Mouse (Mus musculus) midbrain, embryonic 15.5 days (tissue): ENCODE results near the gene D430041D05Rik. TPM values are rescaled to one million over a fixed set of nuclear protein-coding genes. Genes with fewer than 3 reads are reported as not detected.
A peak's percentile ranks its signal among the peaks of the same experiment; 100 is the strongest.

Experiments used
- ATAC-seq: fragments of 200-750 bp; cut with Nextera tagmentation; replicated peaks from 2 replicates; pipeline ENCODE4 v1.8.0; 2017; ENCODE audit warnings: moderate TSS enrichment
- H3K27ac ChIP-seq: fragments of 300-500 bp; sonication (generic); 2 replicates; pipeline ENCODE4 v1.5.1; 2015; ENCODE audit warnings: mild to moderate bottlenecking, inconsistent platforms
- H3K27me3 ChIP-seq: fragments of 300-500 bp; sonication (generic); replicated peaks from 2 replicates; pipeline ENCODE4 v1.6.1; 2015; ENCODE audit warnings: inconsistent platforms
- H3K36me3 ChIP-seq: fragments of 300-500 bp; sonication (generic); replicated peaks from 2 replicates; pipeline ENCODE4 v1.6.1; 2015; ENCODE audit warnings: inconsistent platforms
- H3K4me1 ChIP-seq: fragments of 300-500 bp; sonication (generic); 2 replicates; pipeline ENCODE4 v1.6.1; 2015; ENCODE audit warnings: inconsistent platforms
- H3K4me2 ChIP-seq: fragments of 300-500 bp; sonication (generic); 2 replicates; pipeline ENCODE4 v1.6.1; 2015; ENCODE audit warnings: inconsistent platforms, mild to moderate bottlenecking, moderate library complexity
- H3K4me3 ChIP-seq: fragments of 300-500 bp; sonication (generic); 2 replicates; pipeline ENCODE4 v1.5.1; 2015; ENCODE audit warnings: mild to moderate bottlenecking, inconsistent platforms
- H3K9ac ChIP-seq: fragments of 300-500 bp; sonication (generic); 2 replicates; pipeline ENCODE4 v1.6.1; 2015; ENCODE audit warnings: mild to moderate bottlenecking, inconsistent platforms
- H3K9me3 ChIP-seq: fragments of 300-500 bp; sonication (generic); 2 replicates; pipeline ENCODE4 v1.6.1; 2016; ENCODE audit warnings: inconsistent platforms
- WGBS: fragments of 180-500 bp; shearing (Covaris S2); methylation state at CpG from one replicate; pipeline ENCODE4 v1.1.7; 2015; ENCODE audit warnings: mixed read lengths; 5-methylcytosine and 5-hydroxymethylcytosine counted together
- polyA plus RNA-seq: library from polyadenylated mRNA; unstranded; fragments of >200 nt; fragmentation: Nextera tagmentation; extraction: Ambion mirVana; gene quantifications from 2 replicates; pipeline ENCODE4 v1.2.1, GENCODE M21; 2015

The D430041D05Rik gene
- polyA plus RNA-seq, 1 experiment from 2014 or later: 11.4 TPM

GRCm38 (mm10) chr2:104153876-104154275, 256.9 kb downstream of the D430041D05Rik start:
- no peak overlapping the region for H3K4me2 ChIP-seq
- 88% methylated on average over 3 of the region's 3 CpGs for WGBS
- no peak overlapping the region for H3K4me3 ChIP-seq
- H3K27me3 ChIP-seq: no peaks in the 10 kb centered on the region
- no peak overlapping the region for H3K9ac ChIP-seq
- H3K4me1 ChIP-seq: no peaks in the 10 kb centered on the region
- H3K27ac ChIP-seq: no peak overlapping the region
- no peaks in the 10 kb centered on the region; the same call in 1 of the 2 replicates for H3K36me3 ChIP-seq
- ATAC-seq: no peak
- H3K9me3 ChIP-seq: no peaks in the 10 kb centered on the region

- Histone ChIP-seq H3K4me3 (no peak overlapping the region), H3K36me3 (no peaks in the 10 kb centered on the region; the same call in 1 of the 2 replicates), H3K9me3 (no peaks in the 10 kb centered on the region), H3K4me1 (no peaks in the 10 kb centered on the region), H3K27ac (no peak overlapping the region), H3K4me2 (no peak overlapping the region), H3K27me3 (no peaks in the 10 kb centered on the region), H3K9ac (no peak overlapping the region)
- WGBS: 88% methylated on average over 4 of the region's 4 CpGs
- ATAC-seq: no peak
Observed at GRCm38 (mm10) chr2:104153345-104153744, 257.5 kb downstream of the D430041D05Rik start.

- H3K4me2 ChIP-seq: no peak overlapping the region
- no peak for ATAC-seq
- no peak overlapping the region for H3K9ac ChIP-seq
- H3K4me1 ChIP-seq: no peaks in the 10 kb centered on the region
- 86% methylated on average over 6 of the region's 6 CpGs for WGBS
- no peaks in the 10 kb centered on the region for H3K9me3 ChIP-seq
- H3K27me3 ChIP-seq: no peaks in the 10 kb centered on the region
- H3K4me3 ChIP-seq: no peak overlapping the region
- H3K36me3 ChIP-seq: no peaks in the 10 kb centered on the region; the same call in 1 of the 2 replicates
- no peak overlapping the region for H3K27ac ChIP-seq
Observed at GRCm38 (mm10) chr2:104150608-104151397, 260.0 kb downstream of the D430041D05Rik start.

- WGBS: 71% methylated on average over 4 of the region's 4 CpGs
- Histone ChIP-seq H3K27me3 (no peaks in the 10 kb centered on the region), H3K4me2 (no peak overlapping the region), H3K4me3 (no peak overlapping the region), H3K4me1 (no peaks in the 10 kb centered on the region), H3K27ac (no peak overlapping the region), H3K9ac (no peak overlapping the region), H3K9me3 (no peaks in the 10 kb centered on the region), H3K36me3 (no peaks in the 10 kb centered on the region; the same call in 1 of the 2 replicates)
- no peak for ATAC-seq
Observed at GRCm38 (mm10) chr2:104147910-104148561, 262.8 kb downstream of the D430041D05Rik start.

GRCm38 (mm10) chr2:104145983-104146382, 264.8 kb downstream of the D430041D05Rik start:
- Histone ChIP-seq H3K36me3 (no peaks in the 10 kb centered on the region), H3K27ac (no peak overlapping the region)
- WGBS: 84% methylated on average over 1 of the region's 1 CpGs

GRCm38 (mm10) chr2:104144004-104144403, 266.8 kb downstream of the D430041D05Rik start:
- H3K4me1 ChIP-seq: no peaks in the 10 kb centered on the region
- H3K9ac ChIP-seq: no peak overlapping the region
- H3K4me2 ChIP-seq: no peak overlapping the region
- H3K27ac ChIP-seq: no peak overlapping the region
- no peaks in the 10 kb centered on the region for H3K36me3 ChIP-seq
- no peak for ATAC-seq
- no peaks in the 10 kb centered on the region for H3K27me3 ChIP-seq
- no peak overlapping the region for H3K4me3 ChIP-seq
- WGBS: 88% methylated on average over 12 of the region's 12 CpGs
- H3K9me3 ChIP-seq: no peaks in the 10 kb centered on the region

More at GRCm38 (mm10) chr2:104145983-104146382, 264.8 kb downstream of the D430041D05Rik start:
- ATAC-seq: no peak
- Histone ChIP-seq H3K4me2 (no peak overlapping the region), H3K9ac (no peak overlapping the region), H3K9me3 (no peaks in the 10 kb centered on the region), H3K4me1 (no peaks in the 10 kb centered on the region), H3K27me3 (no peaks in the 10 kb centered on the region), H3K4me3 (no peak overlapping the region)

GRCm38 (mm10) chr2:104142140-104142539, 268.7 kb downstream of the D430041D05Rik start:
- H3K27ac ChIP-seq: no peak overlapping the region
- H3K4me2 ChIP-seq: no peak overlapping the region
- no peak overlapping the region for H3K4me3 ChIP-seq
- no peaks in the 10 kb centered on the region for H3K36me3 ChIP-seq
- H3K9me3 ChIP-seq: no peaks in the 10 kb centered on the region
- no peak for ATAC-seq
- no peak overlapping the region for H3K9ac ChIP-seq
- H3K27me3 ChIP-seq: no peaks in the 10 kb centered on the region
- H3K4me1 ChIP-seq: no peaks in the 10 kb centered on the region
- 92% methylated on average over 8 of the region's 8 CpGs for WGBS

GRCm38 (mm10) chr2:104135920-104136319, 274.9 kb downstream of the D430041D05Rik start:
- no peak overlapping the region for H3K4me2 ChIP-seq
- WGBS: 74% methylated on average over 2 of the region's 2 CpGs
- ATAC-seq: no peak
- H3K9ac ChIP-seq: no peak overlapping the region
- no peaks in the 10 kb centered on the region for H3K36me3 ChIP-seq
- H3K4me3 ChIP-seq: no peak overlapping the region
- no peaks in the 10 kb centered on the region for H3K4me1 ChIP-seq
- no peaks in the 10 kb centered on the region for H3K27me3 ChIP-seq
- no peaks in the 10 kb centered on the region for H3K9me3 ChIP-seq
- no peak overlapping the region for H3K27ac ChIP-seq

GRCm38 (mm10) chr2:104134150-104135056, 276.4 kb downstream of the D430041D05Rik start:
- no peak overlapping the region for H3K4me3 ChIP-seq
- no peak overlapping the region for H3K9ac ChIP-seq
- H3K27me3 ChIP-seq: no peaks in the 10 kb centered on the region
- H3K36me3 ChIP-seq: no peaks in the 10 kb centered on the region
- no peak overlapping the region for H3K4me2 ChIP-seq
- ATAC-seq: peak; percentile 86
- no peaks in the 10 kb centered on the region for H3K4me1 ChIP-seq
- no peak overlapping the region for H3K27ac ChIP-seq
- no peaks in the 10 kb centered on the region for H3K9me3 ChIP-seq
- WGBS: 54% methylated on average over 8 of the region's 8 CpGs

- no peak for ATAC-seq
- 40% methylated on average over 12 of the region's 12 CpGs for WGBS
- Histone ChIP-seq H3K36me3 (no peaks in the 10 kb centered on the region), H3K9ac (no peak overlapping the region), H3K4me2 (no peak overlapping the region), H3K27me3 (no peaks in the 10 kb centered on the region), H3K4me3 (no peak overlapping the region), H3K27ac (no peak overlapping the region), H3K4me1 (no peaks in the 10 kb centered on the region), H3K9me3 (no peaks in the 10 kb centered on the region)
Observed at GRCm38 (mm10) chr2:104133042-104133810, 277.6 kb downstream of the D430041D05Rik start.

- Histone ChIP-seq H3K9me3 (no peaks in the 10 kb centered on the region), H3K27ac (no peak overlapping the region), H3K4me1 (no peaks in the 10 kb centered on the region), H3K27me3 (no peaks in the 10 kb centered on the region), H3K4me3 (no peak overlapping the region), H3K4me2 (no peak overlapping the region), H3K36me3 (no peaks in the 10 kb centered on the region), H3K9ac (no peak overlapping the region)
- no peak for ATAC-seq
- WGBS: 80% methylated on average over 7 of the region's 7 CpGs
Observed at GRCm38 (mm10) chr2:104132266-104132859, 278.4 kb downstream of the D430041D05Rik start.
